Mouse (Mus musculus) layer of hippocampus, postnatal 10 days (tissue): ENCODE data around the gene Ltb4r1. TPM values are rescaled to one million over a fixed set of nuclear protein-coding genes. Genes with fewer than 3 reads are reported as not detected.

ENCODE experiments used
- DNase-seq, 2 experiments: peaks; one replicate each; pipeline ENCODE4 v3.0.0; 2021; ENCODE audit warnings: low spot score in 2 of 2
- total RNA-seq, 2 experiments: library from RNA; stranded (reverse); gene quantifications; 2 replicates each; pipeline ENCODE4 v1.2.3; 2021

The Ltb4r1 gene
- total RNA-seq, 2 experiments from 2014 or later: 0.62 to 0.69 TPM

- DNase-seq: peak in 1 of 2 experiments; percentile 12
Observed at GRCm38 (mm10) chr14:55783171-55783957, 17.6 kb downstream of the Ltb4r1 start.

GRCm38 (mm10) chr14:55783958-55784235 lies 18.1 kb downstream of the Ltb4r1 start, which contains the start of gene Adcy4:
Gene Adcy4, minus strand, starts transcription at chr14:55784095.
- DNase-seq: peak in 1 of 2 experiments; percentile 8

GRCm38 (mm10) chr14:55785195-55785594 lies 19.4 kb downstream of the Ltb4r1 start:
- peak in 1 of 2 experiments; percentile 17 for DNase-seq

GRCm38 (mm10) chr14:55787731-55788130 lies 22.0 kb downstream of the Ltb4r1 start:
- peak in 1 of 2 experiments; percentile 7 for DNase-seq

- DNase-seq: peak in 1 of 2 experiments; percentile 10
Observed at GRCm38 (mm10) chr14:55788256-55789050, 22.7 kb downstream of the Ltb4r1 start, which contains the start of gene Ripk3. Gene Ripk3, minus strand, starts transcription at chr14:55788865.

- DNase-seq: no peak
Observed at GRCm38 (mm10) chr14:55793461-55793860, 27.7 kb downstream of the Ltb4r1 start.

GRCm38 (mm10) chr14:55793946-55794345 lies 28.2 kb downstream of the Ltb4r1 start:
- peak in 1 of 2 experiments; percentile 4 for DNase-seq

GRCm38 (mm10) chr14:55795380-55796163 lies 29.8 kb downstream of the Ltb4r1 start:
- peak in 1 of 2 experiments; percentile 4 for DNase-seq

GRCm38 (mm10) chr14:55814885-55815284 lies 49.1 kb downstream of the Ltb4r1 start:
- DNase-seq: peak; percentile 44 to 52

- peak in 1 of 2 experiments; percentile 33 for DNase-seq
Observed at GRCm38 (mm10) chr14:55815310-55815751, 49.6 kb downstream of the Ltb4r1 start.

Other genes with a start within 250 kb of the Ltb4r1 start
- gene Nrl, start 241.0 kb upstream of the Ltb4r1 start, total RNA-seq: under 1 TPM; 0.34 to 0.76 TPM
- gene Pck2, start 225.7 kb upstream of the Ltb4r1 start, total RNA-seq: 10 to 100 TPM; 20.4 to 21.4 TPM
- gene Dcaf11, start 206.0 kb upstream of the Ltb4r1 start, total RNA-seq: 10 to 100 TPM; 61.3 to 66.7 TPM
- gene A730061H03Rik, start 205.6 kb upstream of the Ltb4r1 start, total RNA-seq: 1 to 10 TPM in 1 of 2 experiments, not detected in 1; 1.2 TPM
- not detected for gene Fitm1, start 190.3 kb upstream of the Ltb4r1 start, total RNA-seq
- 10 to 100 TPM; 87.3 to 91.8 TPM for gene Psme1, start 187.8 kb upstream of the Ltb4r1 start, total RNA-seq
- gene Emc9, start 180.7 kb upstream of the Ltb4r1 start, total RNA-seq: 10 to 100 TPM; 50.2 to 54.6 TPM
- gene Psme2, start 174.8 kb upstream of the Ltb4r1 start, total RNA-seq: 10 to 100 TPM; 54.0 to 62.7 TPM
- gene Rnf31, start 174.3 kb upstream of the Ltb4r1 start, total RNA-seq: 10 to 100 TPM; 35.6 to 37.2 TPM
- 10 to 100 TPM; 11.1 to 13.0 TPM for gene Irf9, start 162.4 kb upstream of the Ltb4r1 start, total RNA-seq
- 1 to 10 TPM; 1.4 to 2.3 TPM for gene Rec8, start 147.9 kb upstream of the Ltb4r1 start, total RNA-seq
- 100 to 1,000 TPM; 131 to 145 TPM for gene Ipo4, start 130.0 kb upstream of the Ltb4r1 start, total RNA-seq
- gene Gm49378, start 128.1 kb upstream of the Ltb4r1 start, total RNA-seq: 1 to 10 TPM; 3.0 to 6.1 TPM
- 10 to 100 TPM; 42.0 to 55.9 TPM for gene Tm9sf1, start 122.2 kb upstream of the Ltb4r1 start, total RNA-seq
- gene Tssk4, start 115.8 kb upstream of the Ltb4r1 start, total RNA-seq: 1 to 10 TPM; 1.3 to 1.5 TPM
- 10 to 100 TPM; 47.8 to 50.0 TPM for gene Mdp1, start 105.5 kb upstream of the Ltb4r1 start, total RNA-seq
- 10 to 100 TPM; 29.1 TPM for gene Gmpr2, start 94.0 kb upstream of the Ltb4r1 start, total RNA-seq
- gene Nedd8, start 93.8 kb upstream of the Ltb4r1 start, total RNA-seq: 100 to 1,000 TPM; 320 to 339 TPM
- gene Tinf2, start 84.1 kb upstream of the Ltb4r1 start, total RNA-seq: 10 to 100 TPM; 18.4 to 23.9 TPM
- gene Tgm1, start 52.0 kb upstream of the Ltb4r1 start, total RNA-seq: under 1 TPM; 0.16 to 0.18 TPM
- gene Rabggta, start 43.7 kb upstream of the Ltb4r1 start, total RNA-seq: 10 to 100 TPM; 42.0 to 54.1 TPM
- gene Dhrs1, start 20.3 kb upstream of the Ltb4r1 start, total RNA-seq: 100 to 1,000 TPM; 103 to 110 TPM
- 10 to 100 TPM; 16.4 to 17.1 TPM for gene Nop9, start 20.3 kb upstream of the Ltb4r1 start, total RNA-seq
- under 1 TPM; 0.47 to 0.89 TPM for gene Cideb, start 7.5 kb upstream of the Ltb4r1 start, total RNA-seq
- under 1 TPM; 0.45 to 0.64 TPM for gene Ltb4r2, start 4.5 kb upstream of the Ltb4r1 start, total RNA-seq
- 1 to 10 TPM; 6.7 to 9.0 TPM for gene Adcy4, start 18.1 kb downstream of the Ltb4r1 start, total RNA-seq
- gene Ripk3, start 22.9 kb downstream of the Ltb4r1 start, total RNA-seq: 1 to 10 TPM in 1 of 2 experiments, under 1 TPM in 1; 0.78 to 2.2 TPM
- 1 to 10 TPM; 3.9 to 5.8 TPM for gene Nfatc4, start 57.2 kb downstream of the Ltb4r1 start, total RNA-seq
- gene Nynrin, start 88.0 kb downstream of the Ltb4r1 start, total RNA-seq: 10 to 100 TPM; 17.0 to 17.3 TPM
- 1 to 10 TPM in 1 of 2 experiments, under 1 TPM in 1; 0.62 to 1.0 TPM for gene Cbln3, start 118.4 kb downstream of the Ltb4r1 start, total RNA-seq
- gene Khnyn, start 119.0 kb downstream of the Ltb4r1 start, total RNA-seq: 10 to 100 TPM; 11.8 to 13.4 TPM
- 10 to 100 TPM; 80.5 to 87.8 TPM for gene Sdr39u1, start 134.3 kb downstream of the Ltb4r1 start, total RNA-seq
- under 1 TPM in 1 of 2 experiments, not detected in 1; 0.34 TPM for gene Cma1, start 178.7 kb downstream of the Ltb4r1 start, total RNA-seq
- not detected for gene Cma2, start 185.0 kb downstream of the Ltb4r1 start, total RNA-seq